Mouse (Mus musculus) stomach, postnatal 0 days (tissue): ENCODE measurements around the gene Ctcf.

Experiments used
- CTCF ChIP-seq: IDR thresholded peaks from 2 replicates; pipeline ENCODE4 v1.5.1; 2016; ENCODE audit warnings: antibody characterized with exemption, low read depth, mild to moderate bottlenecking, moderate library complexity
- EP300 ChIP-seq: optimal IDR thresholded peaks from 2 replicates; pipeline ENCODE3; 2016; ENCODE audit warnings: antibody characterized with exemption

GRCm38 (mm10) chr8:105598777-105599176 lies 37.6 kb upstream of the Ctcf start:
- TF ChIP-seq CTCF (no peak), EP300 (no peak)
